In the genomic region with DNA sequence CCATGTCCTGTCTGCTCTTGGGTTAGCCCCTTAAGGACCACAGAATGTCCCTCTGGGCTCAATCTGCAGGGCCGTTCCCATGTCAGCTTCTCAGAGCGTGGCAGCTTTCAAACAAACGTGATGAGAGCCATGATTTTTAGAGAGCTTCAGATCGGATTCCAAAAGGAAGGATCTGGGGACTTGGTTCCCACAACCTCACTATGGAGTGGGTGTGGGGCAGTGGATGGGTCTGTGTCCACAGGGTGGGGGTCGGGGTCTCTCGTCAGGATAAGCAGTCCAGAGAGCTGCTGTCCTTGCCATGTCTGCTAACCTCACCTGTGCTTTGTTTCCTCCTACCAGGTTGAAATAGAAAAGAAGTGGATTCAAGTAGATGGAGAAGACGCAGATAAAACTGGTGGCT, we compare ENCODE assay signal across 24 mouse cellular contexts. TPM values are rescaled to one million over a fixed set of nuclear protein-coding genes. Genes with fewer than 3 reads are reported as not detected.
"Had no signal": no experiment of that assay in that cellular context is flagged by ENCODE, and none has a peak within 500 bp of the region (broad histone marks: within the 10 kb centered on the region; RNA-seq: fewer than 3 reads in every experiment).

No protein-coding gene starts in this region.

- H3K36me3 ChIP-seq: liver, embryonic 15.5 days; midbrain, embryonic 12.5 days; neural tube, embryonic 12.5 days had no signal

- H3K27me3 ChIP-seq: liver, embryonic 15.5 days; lung, embryonic 15.5 days; megakaryocyte, embryonic 14.5 days; midbrain, embryonic 12.5 days; neural tube, embryonic 12.5 days; stomach, embryonic 15.5 days had no signal

- H3K4me3 ChIP-seq: liver, embryonic 15.5 days; lung, embryonic 15.5 days; megakaryocyte, embryonic 14.5 days; midbrain, embryonic 12.5 days; neural tube, embryonic 12.5 days; stomach, embryonic 15.5 days had no signal

- DNase-seq: liver, postnatal 0 days; lung, adult 2 months; lung, postnatal 14 days; lung, postnatal 36 days; midbrain, embryonic 14.5 days; right cerebral cortex, postnatal 14 days; thymus, adult 2 months; thymus, postnatal 25 days; thymus, postnatal 4 days had no signal

- H3K27ac ChIP-seq: liver, embryonic 15.5 days; lung, embryonic 15.5 days; macrophage; midbrain, embryonic 12.5 days; neural tube, embryonic 12.5 days; stomach, embryonic 15.5 days; stomach, postnatal 0 days had no signal

- H3K9me3 ChIP-seq: liver, embryonic 15.5 days; lung, embryonic 15.5 days; midbrain, embryonic 12.5 days; neural tube, embryonic 12.5 days; stomach, embryonic 15.5 days had no signal

- H3K4me1 ChIP-seq: liver, embryonic 15.5 days; midbrain, embryonic 12.5 days; neural tube, embryonic 12.5 days; stomach, embryonic 15.5 days had no signal

- H3K4me2 ChIP-seq: liver, embryonic 15.5 days; lung, embryonic 15.5 days; midbrain, embryonic 12.5 days; neural tube, embryonic 12.5 days; stomach, embryonic 15.5 days had no signal

- ATAC-seq: liver, postnatal 0 days; lung, postnatal 0 days; midbrain, embryonic 16.5 days had no signal

- H3K9ac ChIP-seq: liver, embryonic 15.5 days; liver, postnatal 0 days; lung, embryonic 15.5 days; midbrain, embryonic 12.5 days; neural tube, embryonic 12.5 days; stomach, embryonic 15.5 days had no signal

RNA-seq across cellular contexts. Expression of gene Gtf2a1l, which starts 23.6 kb away (rescaled TPM):
- total RNA-seq: megakaryocyte progenitor cell, adult 5-6 weeks; monocyte, adult 5-6 weeks had no signal
- polyA plus RNA-seq: liver, embryonic 15.5 days; liver, postnatal 0 days; lung, adult 2 months; lung, postnatal 0 days; macrophage; midbrain, embryonic 14.5 days; spleen, adult 2 months; stomach, postnatal 0 days; urinary bladder, adult 2 months had no signal

RNA-seq across cellular contexts. Expression of gene Ston1, which starts 47.4 kb away (rescaled TPM):
- total RNA-seq: megakaryocyte progenitor cell, adult 5-6 weeks; monocyte, adult 5-6 weeks; neutrophil, adult 5-6 weeks had no signal
